In the genomic region with DNA sequence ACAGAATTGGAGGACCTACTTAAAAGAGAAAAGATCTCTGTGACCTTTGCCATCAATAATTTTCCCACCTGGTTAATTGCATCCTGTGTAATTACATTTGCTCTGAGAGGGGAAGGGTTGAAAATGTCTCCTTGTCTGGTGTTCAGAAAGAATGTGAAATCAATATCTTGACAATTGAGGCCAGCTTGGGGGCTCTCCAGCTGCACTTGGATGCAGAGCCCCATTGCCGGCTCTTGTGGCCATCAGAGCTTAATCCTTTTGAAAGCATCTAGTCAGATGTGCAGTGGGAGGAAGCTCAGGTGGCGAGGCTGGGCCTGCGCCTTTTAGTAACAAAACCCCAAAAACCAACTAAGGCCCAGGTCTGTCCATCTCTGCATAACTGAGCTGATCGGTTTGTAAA, we compare ENCODE assay signal across 22 mouse cellular contexts. TPM values are rescaled to one million over a fixed set of nuclear protein-coding genes. Genes with fewer than 3 reads are reported as not detected.
DNase-seq lines count a peak whose midpoint lies in the region; ATAC-seq lines count a peak whose summit lies in the region.
"Had no signal": no experiment of that assay in that cellular context is flagged by ENCODE, and none has a peak within 500 bp of the region (broad histone marks: within the 10 kb centered on the region; RNA-seq: fewer than 3 reads in every experiment).

No protein-coding gene starts in this region.

- ATAC-seq in embryonic facial prominence, embryonic 11.5 days (replicated peaks; ENCODE audit: insufficient number of reproducible peaks, low FRiP score, low TSS enrichment, low read depth) = 0 out of 2 replicates have a peak, but pooled peaks have one; percentile 23
- ATAC-seq in embryonic facial prominence, embryonic 14.5 days (ENCODE audit: low read depth) = peak; percentile 34; the same call in 1 of the 2 replicates
- no peak for ATAC-seq in hindbrain, embryonic 16.5 days
- ATAC-seq: forebrain, embryonic 14.5 days; forebrain, embryonic 16.5 days had no signal

- H3K27ac ChIP-seq in embryonic facial prominence, embryonic 10.5 days (replicated peaks) = no peak overlapping the region; the same call in 1 of the 2 replicates
- H3K27ac ChIP-seq in embryonic facial prominence, embryonic 11.5 days (replicated peaks; ENCODE audit: low read depth, low read length) = no peak overlapping the region
- no peak overlapping the region for H3K27ac ChIP-seq in embryonic facial prominence, embryonic 14.5 days (replicated peaks; ENCODE audit: low read depth, low read length)
- H3K27ac ChIP-seq in hindbrain, embryonic 16.5 days (ENCODE audit: low read depth, low read length) = no peak overlapping the region
- H3K27ac ChIP-seq: embryonic facial prominence, embryonic 15.5 days; forebrain, embryonic 10.5 days; forebrain, embryonic 12.5 days had no signal

- no peak overlapping the region for H3K9ac ChIP-seq in embryonic facial prominence, embryonic 11.5 days (replicated peaks; ENCODE audit: low read length)
- no peak overlapping the region for H3K9ac ChIP-seq in embryonic facial prominence, embryonic 14.5 days (ENCODE audit: low read depth, low read length)
- H3K9ac ChIP-seq in hindbrain, embryonic 16.5 days (ENCODE audit: low read depth, low read length) = no peak overlapping the region
- H3K9ac ChIP-seq: embryonic facial prominence, embryonic 15.5 days; forebrain, embryonic 12.5 days had no signal

- peaks cover 85% of the 10 kb centered on the region for H3K36me3 ChIP-seq in embryonic facial prominence, embryonic 10.5 days (replicated peaks)
- H3K36me3 ChIP-seq in embryonic facial prominence, embryonic 11.5 days (replicated peaks; ENCODE audit: control insufficient read depth, insufficient read depth, low read depth, low read length) = no peaks in the 10 kb centered on the region; the same call in 1 of the 2 replicates
- H3K36me3 ChIP-seq in embryonic facial prominence, embryonic 14.5 days (ENCODE audit: control insufficient read depth, insufficient read depth, low read length) = peaks cover 31% of the 10 kb centered on the region
- H3K36me3 ChIP-seq in hindbrain, embryonic 16.5 days (ENCODE audit: control insufficient read depth, insufficient read depth, low read length) = no peaks in the 10 kb centered on the region

- DNase-seq in embryonic facial prominence, embryonic 10.5 days (ENCODE audit: low spot score) = peak; percentile 59
- DNase-seq in embryonic facial prominence, embryonic 11.5 days (ENCODE audit: low spot score) = peak; percentile 70
- DNase-seq in embryonic facial prominence, embryonic 14.5 days (ENCODE audit: low spot score) = peak; percentile 33
- no peak for DNase-seq in left cerebral cortex, adult 8-10 months (ENCODE audit: low spot score in 2 of 2)
- DNase-seq: adrenal gland, adult 2 months; adrenal gland, postnatal 10 days; adrenal gland, postnatal 25 days; cerebellum, adult 11 months; cerebellum, adult 18-20 months; cerebellum, adult 8-10 months; cerebellum, adult 9-11 months; cerebellum, postnatal 14 days; cerebellum, postnatal 36 days; embryo, embryonic 11 days had no signal

- peaks cover 39% of the 10 kb centered on the region for H3K4me1 ChIP-seq in embryonic facial prominence, embryonic 10.5 days
- H3K4me1 ChIP-seq in embryonic facial prominence, embryonic 11.5 days (ENCODE audit: control insufficient read depth, insufficient read depth, low read length) = peaks cover 3% of the 10 kb centered on the region; the same call in 1 of the 2 replicates
- H3K4me1 ChIP-seq in embryonic facial prominence, embryonic 14.5 days (ENCODE audit: control insufficient read depth, insufficient read depth, low read length) = no peaks in the 10 kb centered on the region
- H3K4me1 ChIP-seq in hindbrain, embryonic 16.5 days (ENCODE audit: control insufficient read depth, insufficient read depth, low read depth, low read length) = no peaks in the 10 kb centered on the region
- H3K4me1 ChIP-seq: embryonic facial prominence, embryonic 15.5 days had no signal

- WGBS in embryonic facial prominence, embryonic 10.5 days = 41% methylated on average over 4 of the region's 4 CpGs
- WGBS in embryonic facial prominence, embryonic 11.5 days = 32% methylated on average over 4 of the region's 4 CpGs
- 38% methylated on average over 4 of the region's 4 CpGs for WGBS in embryonic facial prominence, embryonic 14.5 days
- 78% methylated on average over 4 of the region's 4 CpGs for WGBS in hindbrain, embryonic 16.5 days

- H3K4me2 ChIP-seq in embryonic facial prominence, embryonic 11.5 days (ENCODE audit: low read depth, low read length) = no peak overlapping the region
- H3K4me2 ChIP-seq in embryonic facial prominence, embryonic 14.5 days (ENCODE audit: low read depth, low read length) = no peak overlapping the region
- H3K4me2 ChIP-seq in hindbrain, embryonic 16.5 days (ENCODE audit: low read length) = no peak overlapping the region
- H3K4me2 ChIP-seq: embryonic facial prominence, embryonic 15.5 days; forebrain, embryonic 12.5 days had no signal

- H3K9me3 ChIP-seq in embryonic facial prominence, embryonic 10.5 days = no peaks in the 10 kb centered on the region
- H3K9me3 ChIP-seq in embryonic facial prominence, embryonic 11.5 days (replicated peaks; ENCODE audit: control insufficient read depth, low read length) = no peaks in the 10 kb centered on the region
- no peaks in the 10 kb centered on the region for H3K9me3 ChIP-seq in embryonic facial prominence, embryonic 14.5 days (ENCODE audit: control insufficient read depth, low read length)
- H3K9me3 ChIP-seq in hindbrain, embryonic 16.5 days (ENCODE audit: control insufficient read depth, low read length) = no peaks in the 10 kb centered on the region
- H3K9me3 ChIP-seq: embryonic facial prominence, embryonic 15.5 days; forebrain, embryonic 10.5 days; forebrain, embryonic 12.5 days had no signal

- H3K4me3 ChIP-seq in embryonic facial prominence, embryonic 10.5 days = no peak overlapping the region
- no peak overlapping the region for H3K4me3 ChIP-seq in embryonic facial prominence, embryonic 11.5 days (ENCODE audit: low read depth, low read length)
- no peak overlapping the region for H3K4me3 ChIP-seq in embryonic facial prominence, embryonic 14.5 days (ENCODE audit: low read depth, low read length)
- no peak overlapping the region for H3K4me3 ChIP-seq in hindbrain, embryonic 16.5 days (ENCODE audit: low read length)
- H3K4me3 ChIP-seq: embryonic facial prominence, embryonic 15.5 days; erythroblast, embryonic 14.5 days; forebrain, embryonic 10.5 days; forebrain, embryonic 12.5 days had no signal

- H3K27me3 ChIP-seq in embryonic facial prominence, embryonic 10.5 days (replicated peaks; ENCODE audit: low read depth, poor library complexity, severe bottlenecking) = no peaks in the 10 kb centered on the region
- H3K27me3 ChIP-seq in embryonic facial prominence, embryonic 11.5 days (ENCODE audit: control insufficient read depth, insufficient read depth, low read length) = no peaks in the 10 kb centered on the region
- H3K27me3 ChIP-seq in embryonic facial prominence, embryonic 14.5 days (replicated peaks; ENCODE audit: control insufficient read depth, insufficient read depth, low read length) = no peaks in the 10 kb centered on the region
- H3K27me3 ChIP-seq in hindbrain, embryonic 16.5 days (replicated peaks; ENCODE audit: control insufficient read depth, insufficient read depth, low read length) = no peaks in the 10 kb centered on the region
- H3K27me3 ChIP-seq: embryonic facial prominence, embryonic 15.5 days; forebrain, embryonic 12.5 days had no signal

RNA-seq across cellular contexts. Expression of gene Arhgef3, which starts 28.7 kb away (rescaled TPM):
- polyA plus RNA-seq in embryonic facial prominence, embryonic 10.5 days (2016; fragmentation: Nextera tagmentation; extraction: Ambion mirVana) = 3.8 and 4.0 TPM in 2 replicates
- 5.4 and 6.8 TPM in 2 replicates for polyA plus RNA-seq in embryonic facial prominence, embryonic 11.5 days (2014; fragmentation: Nextera tagmentation; extraction: Ambion mirVana)
- 14.4 and 15.3 TPM in 2 replicates for polyA plus RNA-seq in embryonic facial prominence, embryonic 14.5 days (2014; fragmentation: Nextera tagmentation; extraction: Ambion mirVana)
- polyA plus RNA-seq in hindbrain, embryonic 16.5 days (2015; fragmentation: Nextera tagmentation; extraction: Ambion mirVana) = 16.0 and 18.4 TPM in 2 replicates
- total RNA-seq in left cerebral cortex, adult 8-10 months (2022) = 10 to 100 TPM; 61.6 to 75.8 (median 72.8) TPM

RNA-seq across cellular contexts. Expression of gene Il17rd, which starts 47.3 kb away (rescaled TPM):
- 9.6 and 10.1 TPM in 2 replicates for polyA plus RNA-seq in embryonic facial prominence, embryonic 10.5 days (2016; fragmentation: Nextera tagmentation; extraction: Ambion mirVana)
- polyA plus RNA-seq in embryonic facial prominence, embryonic 11.5 days (2014; fragmentation: Nextera tagmentation; extraction: Ambion mirVana) = 6.7 and 6.9 TPM in 2 replicates
- 4.9 and 5.7 TPM in 2 replicates for polyA plus RNA-seq in embryonic facial prominence, embryonic 14.5 days (2014; fragmentation: Nextera tagmentation; extraction: Ambion mirVana)
- 2.5 and 2.8 TPM in 2 replicates for polyA plus RNA-seq in hindbrain, embryonic 16.5 days (2015; fragmentation: Nextera tagmentation; extraction: Ambion mirVana)
- total RNA-seq in left cerebral cortex, adult 8-10 months (2022) = 1 to 10 TPM; 2.3 to 3.0 (median 2.5) TPM
- total RNA-seq: common myeloid progenitor, adult 5-6 weeks had no signal

Comparison
In these comparisons a context has a peak if more than half of its experiments do, and no peak if none do; other contexts are left out.
1. DNase-seq: peak in embryonic facial prominence, embryonic 10.5 days (single experiment), embryonic facial prominence, embryonic 11.5 days (single experiment) and embryonic facial prominence, embryonic 14.5 days (single experiment); none in left cerebral cortex, adult 8-10 months (0 of 2).